Mouse (Mus musculus): ENCODE results near the gene Nlgn3. TPM values are rescaled to one million over a fixed set of nuclear protein-coding genes. Genes with fewer than 3 reads are reported as not detected.

Nlgn3 gene
- polyA plus RNA-seq, 1 experiment: 0.40 TPM

GRCm38 (mm10) chrX:101319775-101320174 is 20.8 kb downstream of the Nlgn3 start:
- no peaks in the 10 kb centered on the region for H3K36me3 ChIP-seq (ENCODE audit: control insufficient read depth, insufficient read depth, low read length)
- H3K4me3 ChIP-seq (ENCODE audit: control insufficient read depth, insufficient read depth, low read length): no peak overlapping the region
- H3K27me3 ChIP-seq (ENCODE audit: control insufficient read depth, insufficient read depth, low read length): no peaks in the 10 kb centered on the region
- WGBS: 90% methylated on average over 12 of the region's 12 CpGs
- TF ChIP-seq POLR2A (IDR thresholded peaks at IDR 0.05; ENCODE audit: control insufficient read depth, extremely low read depth, insufficient read depth, low read length, poor library complexity) (no peak), CTCF (IDR thresholded peaks at IDR 0.05; ENCODE audit: borderline replicate concordance, control insufficient read depth, extremely low read depth, insufficient read depth, low read length, poor library complexity) (no peak)
- H3K27ac ChIP-seq (ENCODE audit: control insufficient read depth, insufficient read depth, low read length): no peak overlapping the region
- peaks cover 8% of the 10 kb centered on the region for H3K4me1 ChIP-seq (replicated peaks; ENCODE audit: control insufficient read depth, insufficient read depth, low read length)
- no peak for DNase-seq

- DNase-seq: no peak
- Histone ChIP-seq H3K36me3 (ENCODE audit: control insufficient read depth, insufficient read depth, low read length) (no peaks in the 10 kb centered on the region), H3K27me3 (ENCODE audit: control insufficient read depth, insufficient read depth, low read length) (no peaks in the 10 kb centered on the region), H3K4me3 (ENCODE audit: control insufficient read depth, insufficient read depth, low read length) (no peak overlapping the region), H3K4me1 (replicated peaks; ENCODE audit: control insufficient read depth, insufficient read depth, low read length) (no peaks in the 10 kb centered on the region), H3K27ac (ENCODE audit: control insufficient read depth, insufficient read depth, low read length) (no peak overlapping the region)
- TF ChIP-seq CTCF (IDR thresholded peaks at IDR 0.05; ENCODE audit: borderline replicate concordance, control insufficient read depth, extremely low read depth, insufficient read depth, low read length, poor library complexity) (no peak), POLR2A (IDR thresholded peaks at IDR 0.05; ENCODE audit: control insufficient read depth, extremely low read depth, insufficient read depth, low read length, poor library complexity) (no peak)
- WGBS: 87% methylated on average over 8 of the region's 8 CpGs
Observed at GRCm38 (mm10) chrX:101325989-101326899, 27.3 kb downstream of the Nlgn3 start.

GRCm38 (mm10) chrX:101329372-101330028 is 30.5 kb downstream of the Nlgn3 start:
- H3K4me1 ChIP-seq (replicated peaks; ENCODE audit: control insufficient read depth, insufficient read depth, low read length): peaks cover 4% of the 10 kb centered on the region
- TF ChIP-seq CTCF (IDR thresholded peaks at IDR 0.05; ENCODE audit: borderline replicate concordance, control insufficient read depth, extremely low read depth, insufficient read depth, low read length, poor library complexity): no peak
- TF ChIP-seq POLR2A (IDR thresholded peaks at IDR 0.05; ENCODE audit: control insufficient read depth, extremely low read depth, insufficient read depth, low read length, poor library complexity): no peak
- peak; percentile 36 for DNase-seq
- H3K27me3 ChIP-seq (ENCODE audit: control insufficient read depth, insufficient read depth, low read length): no peaks in the 10 kb centered on the region
- no peak overlapping the region for H3K4me3 ChIP-seq (ENCODE audit: control insufficient read depth, insufficient read depth, low read length)
- 48% methylated on average over 10 of the region's 10 CpGs for WGBS
- no peak overlapping the region for H3K27ac ChIP-seq (ENCODE audit: control insufficient read depth, insufficient read depth, low read length)
- no peaks in the 10 kb centered on the region for H3K36me3 ChIP-seq (ENCODE audit: control insufficient read depth, insufficient read depth, low read length)

- H3K4me1 ChIP-seq (replicated peaks; ENCODE audit: control insufficient read depth, insufficient read depth, low read length): peaks cover 4% of the 10 kb centered on the region
- peak overlapping the region; percentile 88 for H3K27ac ChIP-seq (ENCODE audit: control insufficient read depth, insufficient read depth, low read length)
- no peak for DNase-seq
- H3K36me3 ChIP-seq (ENCODE audit: control insufficient read depth, insufficient read depth, low read length): no peaks in the 10 kb centered on the region
- WGBS: 41% methylated on average over 9 of the region's 9 CpGs
- TF ChIP-seq CTCF (IDR thresholded peaks at IDR 0.05; ENCODE audit: borderline replicate concordance, control insufficient read depth, extremely low read depth, insufficient read depth, low read length, poor library complexity): no peak
- TF ChIP-seq POLR2A (IDR thresholded peaks at IDR 0.05; ENCODE audit: control insufficient read depth, extremely low read depth, insufficient read depth, low read length, poor library complexity): no peak
- peak overlapping the region; percentile 53 for H3K4me3 ChIP-seq (ENCODE audit: control insufficient read depth, insufficient read depth, low read length)
- H3K27me3 ChIP-seq (ENCODE audit: control insufficient read depth, insufficient read depth, low read length): no peaks in the 10 kb centered on the region
Observed at GRCm38 (mm10) chrX:101332031-101332374, 33.0 kb downstream of the Nlgn3 start.

- under 1% methylated on average over 23 of the region's 49 CpGs for WGBS
- H3K27me3 ChIP-seq (ENCODE audit: control insufficient read depth, insufficient read depth, low read length): no peaks in the 10 kb centered on the region
- H3K27ac ChIP-seq (ENCODE audit: control insufficient read depth, insufficient read depth, low read length): peak overlapping the region; percentile 95
- peak overlapping the region; percentile 53 for H3K4me3 ChIP-seq (ENCODE audit: control insufficient read depth, insufficient read depth, low read length)
- H3K4me1 ChIP-seq (replicated peaks; ENCODE audit: control insufficient read depth, insufficient read depth, low read length): peaks cover 4% of the 10 kb centered on the region
- H3K36me3 ChIP-seq (ENCODE audit: control insufficient read depth, insufficient read depth, low read length): no peaks in the 10 kb centered on the region
- no peak for TF ChIP-seq CTCF (IDR thresholded peaks at IDR 0.05; ENCODE audit: borderline replicate concordance, control insufficient read depth, extremely low read depth, insufficient read depth, low read length, poor library complexity)
- TF ChIP-seq POLR2A (IDR thresholded peaks at IDR 0.05; ENCODE audit: control insufficient read depth, extremely low read depth, insufficient read depth, low read length, poor library complexity): peak; percentile 55
- peak; percentile 76 for DNase-seq
Observed at GRCm38 (mm10) chrX:101332375-101333211, 33.6 kb downstream of the Nlgn3 start.

- peak; percentile 41 for DNase-seq
- H3K4me1 ChIP-seq (replicated peaks; ENCODE audit: control insufficient read depth, insufficient read depth, low read length): peaks cover 4% of the 10 kb centered on the region
- H3K27me3 ChIP-seq (ENCODE audit: control insufficient read depth, insufficient read depth, low read length): no peaks in the 10 kb centered on the region
- no peaks in the 10 kb centered on the region for H3K36me3 ChIP-seq (ENCODE audit: control insufficient read depth, insufficient read depth, low read length)
- H3K4me3 ChIP-seq (ENCODE audit: control insufficient read depth, insufficient read depth, low read length): no peak overlapping the region
- WGBS: 94% methylated on average over 5 of the region's 5 CpGs
- H3K27ac ChIP-seq (ENCODE audit: control insufficient read depth, insufficient read depth, low read length): no peak overlapping the region
- TF ChIP-seq CTCF (IDR thresholded peaks at IDR 0.05; ENCODE audit: borderline replicate concordance, control insufficient read depth, extremely low read depth, insufficient read depth, low read length, poor library complexity) (no peak), POLR2A (IDR thresholded peaks at IDR 0.05; ENCODE audit: control insufficient read depth, extremely low read depth, insufficient read depth, low read length, poor library complexity) (no peak)
Observed at GRCm38 (mm10) chrX:101334606-101335005, 35.6 kb downstream of the Nlgn3 start.

Data from thymus, adult 2 months (tissue).